Mouse (Mus musculus) 3134 (cell line): ENCODE measurements around the gene Hist1h4h.
A peak's percentile ranks its signal among the peaks of the same experiment; 100 is the strongest.

ENCODE experiments used
- DNase-seq: peaks from one replicate; pipeline ENCODE4 v3.0.0-alpha.2; 2011; ENCODE audit warnings: low spot score; ENCODE audit not compliant: insufficient read length; ENCODE audit errors: extremely low read depth

Gene Hist1h4h

GRCm38 (mm10) chr13:23573898-23574524 is 43.2 kb downstream of the Hist1h4h start, which contains the start of the genes Hist1h2bf and Hist1h2ad:
TSS of gene Hist1h2bf (minus strand) at chr13:23574196.
TSS of gene Hist1h2ad (plus strand) at chr13:23574381.
- DNase-seq, result peak; percentile 95

GRCm38 (mm10) chr13:23574546-23575170 is 43.8 kb downstream of the Hist1h4h start:
- DNase-seq, result peak; percentile 75

DNA sequence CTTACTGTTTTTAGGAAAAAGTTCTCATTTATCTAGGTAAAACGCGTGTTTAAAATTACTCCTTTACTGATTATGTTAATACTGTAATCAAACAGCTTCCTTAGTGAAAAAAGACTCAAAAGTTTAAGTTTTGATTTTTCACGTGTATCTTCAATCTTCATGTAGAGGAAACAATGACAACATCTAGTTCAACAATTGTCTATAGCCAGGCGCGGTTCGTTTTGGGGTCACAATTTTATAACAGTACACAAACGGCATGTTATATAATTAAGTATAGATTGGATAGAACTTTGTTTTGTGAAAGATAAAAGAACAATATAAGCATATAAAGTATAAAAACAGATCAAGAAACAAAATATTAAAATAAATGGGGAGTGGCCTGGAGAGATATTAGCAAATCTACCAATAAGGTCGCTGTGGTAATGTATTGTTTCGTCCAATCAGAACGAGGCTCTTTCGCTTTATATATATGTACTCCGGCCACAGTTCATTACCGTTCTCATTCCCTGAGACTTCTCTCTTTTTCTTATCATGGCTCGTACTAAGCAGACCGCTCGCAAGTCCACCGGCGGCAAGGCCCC is 44.5 kb downstream of the Hist1h4h start, which contains the start of gene Hist1h3d:
Hist1h3d (plus strand) TSS at position 493 of the 581 bp plus-strand sequence.
- peak; percentile 88 for DNase-seq

DNA sequence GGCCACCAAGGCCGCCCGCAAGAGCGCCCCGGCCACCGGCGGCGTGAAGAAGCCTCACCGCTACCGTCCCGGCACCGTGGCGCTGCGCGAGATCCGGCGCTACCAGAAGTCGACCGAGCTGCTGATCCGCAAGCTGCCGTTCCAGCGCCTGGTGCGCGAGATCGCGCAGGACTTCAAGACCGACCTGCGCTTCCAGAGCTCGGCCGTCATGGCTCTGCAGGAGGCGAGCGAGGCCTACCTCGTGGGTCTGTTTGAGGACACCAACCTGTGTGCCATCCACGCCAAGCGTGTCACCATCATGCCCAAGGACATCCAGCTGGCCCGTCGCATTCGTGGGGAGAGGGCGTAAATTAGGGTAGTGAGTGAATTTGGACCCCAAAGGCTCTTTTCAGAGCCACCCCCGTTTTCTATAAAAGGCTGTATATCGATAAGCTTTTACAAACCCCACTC is 45.0 kb downstream of the Hist1h4h start:
- peak; percentile 78 for DNase-seq

GRCm38 (mm10) chr13:23576351-23576881 is 45.6 kb downstream of the Hist1h4h start:
- DNase-seq, result peak; percentile 53

- DNase-seq, result peak; percentile 48
These were observed 46.2 kb downstream of the Hist1h4h start for GRCm38 (mm10) chr13:23576906-23577639.

DNA sequence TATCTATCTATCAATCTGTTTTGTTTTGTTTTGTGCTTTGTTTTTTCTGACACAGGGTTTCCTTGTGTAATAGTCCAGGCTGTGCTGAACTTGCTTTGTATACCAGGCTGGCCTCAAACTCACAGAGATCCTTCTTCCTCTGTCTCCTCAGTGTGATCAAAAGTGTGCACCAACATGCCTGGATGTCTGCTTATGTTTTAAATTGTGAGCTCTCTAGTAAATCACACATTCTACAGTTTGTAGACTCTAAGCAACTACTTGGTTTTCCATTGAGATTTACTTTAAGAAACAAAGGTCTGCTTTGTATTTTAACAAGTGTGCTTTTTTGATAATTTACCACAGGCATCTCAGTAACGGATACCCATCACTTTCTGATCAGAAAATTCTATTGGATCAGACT is 47.0 kb downstream of the Hist1h4h start:
- peak; percentile 18 for DNase-seq
